Mouse (Mus musculus) forebrain, embryonic 10.5 days (tissue): ENCODE results near the gene Igdcc4. TPM values are rescaled to one million over a fixed set of nuclear protein-coding genes. Genes with fewer than 3 reads are reported as not detected.

Experiments used
- DNase-seq: peaks from one replicate; pipeline ENCODE4 v3.0.0-alpha.2; 2017; ENCODE audit warnings: low spot score; ENCODE audit errors: extremely low spot score
- H3K27ac ChIP-seq: fragments of 300-500 bp; sonication (generic); 2 replicates; pipeline ENCODE4 v1.5.1; 2016; ENCODE audit warnings: mild to moderate bottlenecking
- H3K27me3 ChIP-seq: fragments of 300-500 bp; sonication (generic); 2 replicates; pipeline ENCODE4 v1.6.1; 2016; ENCODE audit warnings: mild to moderate bottlenecking; ENCODE audit not compliant: poor library complexity, severe bottlenecking
- H3K36me3 ChIP-seq: fragments of 300-500 bp; sonication (generic); replicated peaks from 2 replicates; pipeline ENCODE4 v1.6.1; 2016; ENCODE audit warnings: mild to moderate bottlenecking, moderate library complexity
- H3K4me1 ChIP-seq: fragments of 300-500 bp; sonication (generic); 2 replicates; pipeline ENCODE4 v1.6.1; 2016
- H3K4me3 ChIP-seq: fragments of 300-500 bp; sonication (generic); 2 replicates; pipeline ENCODE4 v1.5.1; 2016; ENCODE audit warnings: mild to moderate bottlenecking, moderate library complexity
- H3K9me3 ChIP-seq: fragments of 300-500 bp; sonication (generic); 2 replicates; pipeline ENCODE4 v1.6.1; 2016; ENCODE audit warnings: mild to moderate bottlenecking, moderate library complexity
- WGBS: fragments of 180-500 bp; shearing (Covaris S2); methylation state at CpG from one replicate; pipeline ENCODE4 v1.1.7; 2016; 5-methylcytosine and 5-hydroxymethylcytosine counted together
- polyA plus RNA-seq: library from polyadenylated mRNA; unstranded; fragments of >200 nt; fragmentation: Nextera tagmentation; extraction: Ambion mirVana; gene quantifications from 2 replicates; pipeline ENCODE4 v1.2.1, GENCODE M21; 2016

Gene Igdcc4
- polyA plus RNA-seq, 1 experiment from 2014 or later: 8.0 TPM

DNA sequence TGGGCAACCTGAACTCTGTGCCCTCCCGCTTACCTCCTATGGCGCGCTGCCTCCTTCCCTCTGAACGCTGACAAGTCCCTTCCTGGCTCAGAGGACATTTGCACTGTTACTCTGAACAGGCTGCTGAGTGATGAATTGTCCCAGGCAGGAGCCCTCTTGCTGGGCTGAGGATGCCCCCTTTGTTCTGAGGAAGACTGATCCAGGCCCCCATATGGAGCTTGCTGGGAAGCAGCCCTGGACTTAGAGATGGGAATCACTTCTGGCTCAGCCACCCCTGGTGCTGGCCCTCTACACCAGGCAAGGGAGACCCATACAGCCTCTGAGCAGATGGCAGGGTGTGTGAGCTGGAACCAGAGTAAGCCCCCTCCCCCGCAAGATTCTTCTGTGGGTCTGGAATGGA, 44.7 kb downstream of the Igdcc4 start:
- DNase-seq: no peak
- no peaks in the 10 kb centered on the region for H3K9me3 ChIP-seq
- peaks cover 92% of the 10 kb centered on the region for H3K4me1 ChIP-seq
- peak overlapping the region; percentile 0; the same call in 1 of the 2 replicates for H3K4me3 ChIP-seq
- H3K36me3 ChIP-seq: peaks cover 84% of the 10 kb centered on the region
- 44% methylated on average over 5 of the region's 5 CpGs for WGBS
- H3K27ac ChIP-seq: peak overlapping the region; percentile 65
- 0 out of 2 replicates have a peak, but pooled peaks cover 7% of the 10 kb centered on the region for H3K27me3 ChIP-seq

DNA sequence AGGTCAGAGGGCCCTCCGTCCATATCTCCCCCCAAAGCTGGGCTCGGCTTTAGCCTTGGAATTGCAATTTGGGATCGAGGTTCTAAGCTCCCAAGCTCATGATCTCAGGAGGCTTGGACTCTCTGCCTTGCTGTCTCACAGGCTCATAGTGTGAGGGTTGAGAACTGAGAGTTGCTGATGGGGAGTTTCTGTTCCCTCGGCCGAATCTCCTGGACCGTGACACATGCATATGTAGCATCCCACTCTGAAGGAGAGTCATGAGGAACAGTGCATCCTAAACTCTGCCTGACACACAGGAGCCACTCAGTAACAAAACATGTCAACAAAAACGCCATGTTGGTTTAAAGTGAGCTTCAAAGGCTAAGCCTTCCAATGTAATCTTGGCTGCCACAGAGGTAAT, 47.2 kb downstream of the Igdcc4 start:
- WGBS: 85% methylated on average over 7 of the region's 7 CpGs
- Histone ChIP-seq H3K36me3 (peaks cover 98% of the 10 kb centered on the region), H3K4me3 (no peak overlapping the region)

DNA sequence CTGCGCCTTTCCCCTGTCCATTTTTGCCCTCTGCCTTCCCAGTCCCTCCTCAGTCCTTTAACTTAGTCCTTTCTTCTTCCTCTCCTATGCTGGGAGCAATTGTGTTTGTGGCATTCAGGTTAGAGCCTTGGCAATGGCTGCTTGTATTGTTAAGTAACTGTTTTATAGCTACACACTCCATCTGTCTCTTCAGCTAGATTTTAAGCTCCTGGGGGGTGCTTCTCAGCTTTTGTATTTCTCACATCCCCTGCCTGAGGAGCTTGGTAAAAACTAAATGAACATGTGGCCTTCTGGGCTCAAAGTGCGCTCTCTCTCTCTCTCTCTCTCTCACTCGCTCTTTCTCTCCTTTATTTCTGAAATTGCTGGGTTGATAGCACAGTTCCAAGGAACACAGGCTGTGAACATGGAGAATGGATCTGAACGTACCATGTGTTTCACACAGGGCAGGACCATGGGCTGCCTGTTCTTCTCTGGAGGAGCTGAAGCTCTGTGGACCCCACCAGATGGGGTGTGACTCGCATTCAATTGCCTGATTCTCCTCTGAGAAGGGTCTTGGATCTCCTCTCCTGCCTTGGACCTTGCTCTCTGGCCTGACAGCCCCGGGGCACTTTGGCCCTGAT, 51.5 kb downstream of the Igdcc4 start:
- no peaks in the 10 kb centered on the region for H3K9me3 ChIP-seq
- H3K36me3 ChIP-seq: peaks cover 98% of the 10 kb centered on the region
- WGBS: 23% methylated on average over 6 of the region's 6 CpGs
- peak overlapping the region; percentile 92 for H3K27ac ChIP-seq
- no peak for DNase-seq
- no peaks in the 10 kb centered on the region for H3K27me3 ChIP-seq
- H3K4me3 ChIP-seq: peak overlapping the region; percentile 36
- H3K4me1 ChIP-seq: peaks cover 99% of the 10 kb centered on the region

More for the DNA sequence above, 47.2 kb downstream of the Igdcc4 start:
- H3K4me1 ChIP-seq: peaks cover 99% of the 10 kb centered on the region
- peak overlapping the region; percentile 17; the same call in 1 of the 2 replicates for H3K27ac ChIP-seq
- no peaks in the 10 kb centered on the region for H3K27me3 ChIP-seq
- no peaks in the 10 kb centered on the region for H3K9me3 ChIP-seq
- DNase-seq: no peak

DNA sequence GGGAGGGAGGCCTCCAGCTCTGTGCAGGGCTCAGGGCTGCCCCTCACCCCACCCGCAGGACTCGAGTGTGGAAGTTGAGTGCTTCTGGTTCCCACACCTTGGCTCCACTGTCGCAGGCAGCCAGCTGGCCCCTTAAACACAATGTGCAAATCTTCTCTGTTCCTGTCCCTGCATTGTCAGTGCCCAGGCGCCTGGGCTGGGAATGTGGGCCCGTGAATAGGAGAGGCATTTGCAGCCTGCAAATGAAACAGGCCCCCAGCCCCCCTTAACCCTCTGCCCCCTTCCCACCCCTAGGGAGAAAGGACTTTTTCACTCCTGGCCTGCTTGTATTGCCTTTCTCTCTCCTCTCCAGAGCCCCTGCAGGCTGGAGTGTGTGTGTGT, 52.0 kb downstream of the Igdcc4 start:
- peaks cover 99% of the 10 kb centered on the region for H3K4me1 ChIP-seq
- peak; percentile 77 for DNase-seq
- H3K36me3 ChIP-seq: peaks cover 98% of the 10 kb centered on the region
- no peaks in the 10 kb centered on the region for H3K9me3 ChIP-seq
- H3K27ac ChIP-seq: peak overlapping the region; percentile 92
- peak overlapping the region; percentile 36 for H3K4me3 ChIP-seq
- 2% methylated on average over 5 of the region's 5 CpGs for WGBS
- H3K27me3 ChIP-seq: no peaks in the 10 kb centered on the region

DNA sequence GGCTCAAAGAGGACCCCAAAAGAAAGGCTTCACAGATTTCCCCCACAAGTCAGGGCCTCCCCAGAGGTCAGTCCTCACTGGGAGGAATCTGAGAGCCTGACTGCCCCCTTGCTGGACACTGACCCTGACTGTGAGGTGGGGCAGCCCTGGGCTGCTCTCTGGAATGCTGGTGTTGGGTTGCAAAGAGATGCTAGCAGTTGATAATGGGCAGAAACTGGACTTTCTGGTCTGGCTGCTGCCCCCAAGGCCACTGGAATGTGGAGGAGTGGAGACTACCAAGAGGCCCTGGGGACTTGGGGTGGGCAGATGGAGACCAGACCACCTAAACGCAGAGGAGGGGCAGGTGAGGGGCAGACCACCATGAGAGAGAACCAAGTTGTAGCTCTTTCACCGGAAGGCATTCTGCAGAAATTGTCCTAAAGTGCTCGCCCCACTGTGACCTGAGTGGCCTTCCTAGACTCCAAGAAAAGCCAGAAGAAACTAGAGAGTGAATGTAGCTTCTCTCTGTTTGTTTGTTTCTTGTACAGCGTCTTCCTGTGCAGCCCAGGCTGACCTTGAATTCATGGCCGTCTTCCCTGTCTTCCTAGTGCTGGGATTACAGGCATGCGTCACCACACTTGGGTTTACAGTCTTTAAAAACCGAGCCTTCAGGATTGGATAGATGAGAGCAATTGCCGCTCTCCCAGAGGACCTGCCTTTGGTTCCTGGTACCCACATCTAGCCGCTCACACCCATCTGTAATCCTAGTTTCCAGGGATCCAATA, 53.6 kb downstream of the Igdcc4 start:
- H3K4me3 ChIP-seq: peak overlapping the region; percentile 16; the same call in 1 of the 2 replicates
- H3K27ac ChIP-seq: peak overlapping the region; percentile 92
- WGBS: 70% methylated on average over 9 of the region's 9 CpGs
- H3K4me1 ChIP-seq: peaks cover 99% of the 10 kb centered on the region
- H3K27me3 ChIP-seq: no peaks in the 10 kb centered on the region
- peaks cover 96% of the 10 kb centered on the region for H3K36me3 ChIP-seq
- no peaks in the 10 kb centered on the region for H3K9me3 ChIP-seq
- no peak for DNase-seq

DNA sequence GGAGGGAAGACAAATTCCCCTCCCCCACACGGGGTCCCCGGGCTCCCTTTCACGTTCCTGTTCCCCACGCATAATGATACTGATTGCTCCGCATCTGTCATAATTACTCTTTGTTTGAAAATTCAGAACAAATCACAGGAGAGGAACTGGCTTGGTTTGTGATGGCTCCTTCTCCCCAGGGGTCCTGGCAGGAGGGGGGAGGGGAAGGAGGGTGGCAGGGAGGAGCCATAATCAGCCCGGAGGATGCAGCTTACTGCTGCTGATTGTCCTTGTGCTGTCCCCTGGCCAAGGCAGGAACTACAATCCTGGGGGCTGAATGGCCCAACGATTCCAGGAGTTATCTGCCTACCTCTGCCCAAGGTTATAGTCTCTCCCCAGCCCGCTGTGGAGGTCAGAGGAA, 55.3 kb downstream of the Igdcc4 start:
- no peak for DNase-seq
- H3K9me3 ChIP-seq: no peaks in the 10 kb centered on the region
- H3K4me1 ChIP-seq: peaks cover 100% of the 10 kb centered on the region
- peaks cover 4% of the 10 kb centered on the region for H3K27me3 ChIP-seq
- 7% methylated on average over 8 of the region's 8 CpGs for WGBS
- peaks cover 85% of the 10 kb centered on the region for H3K36me3 ChIP-seq
- H3K4me3 ChIP-seq: peak overlapping the region; percentile 24; the same call in 1 of the 2 replicates
- peak overlapping the region; percentile 92 for H3K27ac ChIP-seq

DNA sequence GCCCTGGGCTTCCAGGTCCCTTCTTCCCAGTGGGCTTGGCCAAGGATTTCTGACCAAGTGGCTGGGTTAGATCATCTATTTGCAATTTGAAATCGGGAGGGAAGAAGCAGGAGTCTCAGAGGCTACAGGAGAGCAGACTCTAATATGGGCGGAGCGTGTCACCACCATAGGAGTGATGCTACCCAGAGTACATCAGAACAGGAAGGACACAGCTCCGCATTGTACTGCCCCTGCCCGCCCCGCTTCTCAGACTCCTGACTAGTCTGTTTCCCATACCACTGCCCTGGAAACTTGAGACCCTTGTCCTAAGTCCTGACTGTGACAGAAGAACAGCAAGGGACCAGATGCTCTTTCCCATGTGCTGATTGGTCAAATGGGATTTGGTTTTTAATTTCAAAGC, 56.3 kb downstream of the Igdcc4 start:
- H3K36me3 ChIP-seq: peaks cover 77% of the 10 kb centered on the region

DNA sequence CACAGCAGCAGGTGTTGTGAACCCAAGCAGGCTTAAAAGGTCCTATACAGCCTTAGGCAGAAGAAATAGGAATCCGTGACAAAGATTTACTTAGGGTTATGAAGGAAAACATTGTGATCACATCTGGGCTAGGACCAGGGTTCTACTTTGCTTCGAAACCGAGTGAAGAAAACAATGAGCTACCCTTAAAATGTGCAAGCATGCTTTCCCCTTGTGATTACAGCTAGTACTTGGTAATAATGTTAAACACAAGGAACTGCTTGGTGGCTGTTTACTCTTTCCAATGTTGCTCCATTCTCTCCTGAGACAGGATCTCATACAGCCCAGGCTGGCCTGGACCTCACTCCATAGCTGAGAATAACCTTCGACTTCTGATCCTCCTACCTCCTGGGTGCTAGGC, 59.9 kb downstream of the Igdcc4 start:
- 7% methylated on average over 4 of the region's 4 CpGs for WGBS
- H3K27me3 ChIP-seq: peaks cover 18% of the 10 kb centered on the region
- H3K27ac ChIP-seq: peak overlapping the region; percentile 97
- H3K9me3 ChIP-seq: no peaks in the 10 kb centered on the region; the same call in 1 of the 2 replicates
- H3K4me3 ChIP-seq: peak overlapping the region; percentile 50
- DNase-seq: no peak
- peaks cover 99% of the 10 kb centered on the region for H3K4me1 ChIP-seq
- peaks cover 65% of the 10 kb centered on the region for H3K36me3 ChIP-seq

More for the DNA sequence above, 56.3 kb downstream of the Igdcc4 start:
- no peak for DNase-seq
- WGBS: 29% methylated on average over 6 of the region's 6 CpGs
- Histone ChIP-seq H3K27me3 (peaks cover 11% of the 10 kb centered on the region), H3K4me3 (no peak overlapping the region), H3K4me1 (peaks cover 100% of the 10 kb centered on the region), H3K9me3 (no peaks in the 10 kb centered on the region), H3K27ac (peak overlapping the region; percentile 92)

DNA sequence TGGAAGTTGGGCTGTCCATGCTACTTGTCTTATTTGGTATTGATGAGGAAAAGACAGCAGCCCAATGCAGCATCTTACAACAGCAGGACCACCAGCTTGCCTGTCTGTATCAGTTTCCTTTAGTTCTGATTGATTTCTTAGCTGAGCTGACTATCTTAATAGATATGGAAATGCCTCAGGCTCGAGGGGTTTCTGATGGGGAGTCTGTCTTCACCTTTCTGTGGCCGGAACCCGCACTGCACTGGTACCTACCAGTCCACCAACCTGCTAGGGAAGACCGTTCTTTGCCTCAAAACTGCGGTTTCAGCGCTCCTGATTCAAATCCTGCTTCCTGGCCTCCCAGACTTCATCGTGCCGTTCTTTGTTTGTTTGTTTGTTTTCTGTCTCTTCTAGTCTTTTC, 60.6 kb downstream of the Igdcc4 start:
- peak overlapping the region; percentile 50 for H3K4me3 ChIP-seq
- WGBS: 4% methylated on average over 8 of the region's 8 CpGs
- H3K36me3 ChIP-seq: peaks cover 65% of the 10 kb centered on the region
- H3K27me3 ChIP-seq: peaks cover 18% of the 10 kb centered on the region
- H3K4me1 ChIP-seq: peaks cover 99% of the 10 kb centered on the region
- DNase-seq: no peak
- peak overlapping the region; percentile 97 for H3K27ac ChIP-seq
- H3K9me3 ChIP-seq: no peaks in the 10 kb centered on the region; the same call in 1 of the 2 replicates

DNA sequence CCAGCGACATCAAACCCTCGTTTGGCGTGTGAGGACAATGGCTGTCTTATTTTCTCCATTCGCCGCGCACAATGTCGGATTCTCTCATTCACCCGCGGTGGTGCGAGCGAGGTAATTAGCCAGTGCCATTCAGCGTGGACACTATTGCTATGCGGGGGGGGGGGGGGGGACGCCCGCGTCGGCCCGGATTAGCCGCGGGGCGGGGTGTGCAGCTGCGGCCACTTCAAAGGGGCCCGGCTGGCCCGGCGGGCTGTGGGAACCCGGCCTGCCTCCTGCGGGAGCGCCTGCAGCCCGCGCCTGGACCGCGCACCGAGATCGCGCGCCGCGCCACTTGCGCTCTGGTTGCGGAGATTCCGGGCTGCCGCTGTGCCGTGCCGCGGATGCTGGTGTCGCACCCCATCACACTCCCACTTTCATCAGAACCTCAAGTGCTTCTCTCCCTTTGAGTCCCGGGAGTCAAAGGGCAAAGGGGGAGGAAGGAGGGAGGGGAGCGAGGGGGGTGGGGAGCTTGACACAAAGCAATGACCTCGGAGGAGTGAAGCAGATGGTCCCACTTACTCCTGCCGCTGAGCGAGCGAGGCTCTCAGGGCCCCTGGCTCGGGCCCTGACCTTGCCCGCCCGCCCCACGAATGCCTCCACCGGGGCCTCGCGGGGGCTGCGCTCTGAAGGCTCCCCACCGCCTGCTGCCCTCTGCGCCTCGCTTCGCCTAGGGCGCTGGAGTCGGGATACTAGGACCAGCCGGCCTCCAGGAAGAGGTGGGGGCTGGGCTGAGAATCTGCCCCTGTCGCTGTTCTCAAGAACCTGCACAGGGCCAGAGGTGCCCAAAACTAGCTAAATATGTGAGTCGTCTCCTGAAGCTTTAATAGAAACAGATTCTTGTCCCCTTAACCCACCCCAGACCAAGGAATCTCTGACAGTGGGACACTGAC, 61.7 kb downstream of the Igdcc4 start:
- peak; percentile 91 for DNase-seq
- Histone ChIP-seq H3K36me3 (peaks cover 60% of the 10 kb centered on the region), H3K4me1 (peaks cover 99% of the 10 kb centered on the region), H3K4me3 (peak overlapping the region; percentile 50), H3K27me3 (peaks cover 18% of the 10 kb centered on the region), H3K9me3 (no peaks in the 10 kb centered on the region; the same call in 1 of the 2 replicates), H3K27ac (peak overlapping the region; percentile 97)
- WGBS: under 1% methylated on average over 65 of the region's 69 CpGs

DNA sequence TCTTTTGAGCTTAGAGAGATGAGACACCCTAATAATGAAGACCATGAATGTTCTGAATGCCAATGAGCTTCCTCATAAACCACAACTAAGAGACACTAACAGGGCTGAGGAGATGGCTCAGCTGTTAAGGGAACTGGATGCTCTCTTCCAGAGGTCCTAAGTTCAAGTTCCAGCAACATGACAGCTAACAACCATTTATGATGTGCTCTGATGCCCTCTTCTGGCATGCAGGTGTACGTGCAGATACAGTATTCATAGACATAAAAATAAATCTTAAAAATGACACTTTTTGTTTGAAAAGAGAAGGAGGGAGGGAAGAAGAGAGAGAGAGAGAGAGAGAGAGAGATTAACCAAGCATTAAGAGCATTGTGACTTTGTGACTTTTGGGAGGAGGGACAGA, 63.6 kb downstream of the Igdcc4 start:
- peaks cover 59% of the 10 kb centered on the region for H3K36me3 ChIP-seq
- H3K27me3 ChIP-seq: peaks cover 18% of the 10 kb centered on the region
- no peaks in the 10 kb centered on the region; the same call in 1 of the 2 replicates for H3K9me3 ChIP-seq
- H3K27ac ChIP-seq: peak overlapping the region; percentile 72
- DNase-seq: no peak
- H3K4me3 ChIP-seq: no peak overlapping the region
- WGBS: 13% methylated on average over 1 of the region's 1 CpGs
- H3K4me1 ChIP-seq: peaks cover 99% of the 10 kb centered on the region

DNA sequence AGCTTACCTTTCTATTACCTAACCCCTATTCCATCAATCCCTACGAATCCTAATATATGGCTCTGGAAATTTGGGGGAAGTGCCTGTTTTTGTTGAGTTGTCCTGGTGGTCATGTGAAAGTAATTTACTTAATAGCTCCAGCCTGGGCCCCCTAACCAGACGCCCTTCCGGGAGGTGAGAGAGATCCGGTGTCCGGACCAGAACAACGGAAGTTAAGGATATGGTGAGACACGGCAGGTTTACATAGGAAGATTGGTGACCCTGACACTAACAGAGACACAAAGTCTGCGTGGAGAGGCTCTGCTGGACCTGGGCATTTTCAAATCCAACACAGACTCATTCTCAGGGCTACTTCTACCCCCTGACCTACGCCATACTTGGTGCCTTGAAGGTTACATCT, 65.1 kb downstream of the Igdcc4 start:
- no peak for DNase-seq
- no peak overlapping the region for H3K4me3 ChIP-seq
- H3K4me1 ChIP-seq: peaks cover 86% of the 10 kb centered on the region
- H3K36me3 ChIP-seq: peaks cover 66% of the 10 kb centered on the region
- H3K27me3 ChIP-seq: peaks cover 16% of the 10 kb centered on the region
- no peaks in the 10 kb centered on the region; the same call in 1 of the 2 replicates for H3K9me3 ChIP-seq
- peak overlapping the region; percentile 75 for H3K27ac ChIP-seq
- WGBS: 69% methylated on average over 9 of the region's 9 CpGs
